Mouse (Mus musculus) heart, embryonic 13.5 days (tissue): ENCODE results near the gene Myzap. TPM values are rescaled to one million over a fixed set of nuclear protein-coding genes. Genes with fewer than 3 reads are reported as not detected.

Source experiments
- ATAC-seq: fragments of 200-750 bp; cut with Nextera tagmentation; 2 replicates; pipeline ENCODE4 v1.8.0; 2017; ENCODE audit warnings: moderate TSS enrichment; ENCODE audit not compliant: insufficient number of reproducible peaks, low FRiP score, low TSS enrichment; ENCODE audit errors: extremely low read depth
- H3K27ac ChIP-seq: fragments of 300-500 bp; sonication (generic); replicated peaks from 2 replicates; pipeline ENCODE4 v1.5.1; 2015; ENCODE audit warnings: moderate library complexity, mild to moderate bottlenecking, inconsistent platforms
- H3K27me3 ChIP-seq: fragments of 300-500 bp; sonication (generic); replicated peaks from 2 replicates; pipeline ENCODE4 v1.6.1; 2015; ENCODE audit warnings: mild to moderate bottlenecking, inconsistent platforms
- H3K36me3 ChIP-seq: fragments of 300-500 bp; sonication (generic); 2 replicates; pipeline ENCODE4 v1.6.1; 2015; ENCODE audit warnings: mild to moderate bottlenecking, inconsistent platforms
- H3K4me1 ChIP-seq: fragments of 300-500 bp; sonication (generic); 2 replicates; pipeline ENCODE4 v1.6.1; 2015; ENCODE audit warnings: inconsistent platforms
- H3K4me2 ChIP-seq: fragments of 300-500 bp; sonication (generic); 2 replicates; pipeline ENCODE4 v1.6.1; 2015; ENCODE audit warnings: inconsistent platforms, mild to moderate bottlenecking, moderate library complexity
- H3K4me3 ChIP-seq: fragments of 300-500 bp; sonication (generic); 2 replicates; pipeline ENCODE4 v1.5.1; 2015; ENCODE audit warnings: moderate library complexity, mild to moderate bottlenecking, inconsistent platforms
- H3K9ac ChIP-seq: fragments of 300-500 bp; sonication (generic); 2 replicates; pipeline ENCODE4 v1.6.1; 2015; ENCODE audit warnings: inconsistent platforms, mild to moderate bottlenecking, moderate library complexity
- H3K9me3 ChIP-seq: fragments of 300-500 bp; sonication (generic); 2 replicates; pipeline ENCODE4 v1.6.1; 2016; ENCODE audit warnings: inconsistent platforms
- WGBS: fragments of 180-500 bp; shearing (Covaris S2); methylation state at CpG from one replicate; pipeline ENCODE4 v1.1.7; 2015; ENCODE audit warnings: mixed read lengths; 5-methylcytosine and 5-hydroxymethylcytosine counted together
- polyA plus RNA-seq: library from polyadenylated mRNA; unstranded; fragments of >200 nt; fragmentation: Nextera tagmentation; extraction: Ambion mirVana; gene quantifications from 2 replicates; pipeline ENCODE4 v1.2.1, GENCODE M21; 2015

The Myzap gene
- polyA plus RNA-seq, 1 experiment from 2014 or later = 72.1 TPM

- Histone ChIP-seq H3K27me3 (0 out of 2 replicates have a peak, but pooled peaks cover 5% of the 10 kb centered on the region), H3K4me3 (no peak overlapping the region), H3K9me3 (no peaks in the 10 kb centered on the region), H3K9ac (no peak overlapping the region), H3K27ac (no peak overlapping the region), H3K36me3 (no peaks in the 10 kb centered on the region), H3K4me2 (no peak overlapping the region), H3K4me1 (peaks cover 37% of the 10 kb centered on the region)
- WGBS = 66% methylated on average over 7 of the region's 7 CpGs
- ATAC-seq = no peak
Observed at GRCm38 (mm10) chr9:71599861-71600260, 7.7 kb upstream of the Myzap start.

- 0 out of 2 replicates have a peak, but pooled peaks cover 5% of the 10 kb centered on the region for H3K27me3 ChIP-seq
- H3K4me1 ChIP-seq = peaks cover 42% of the 10 kb centered on the region
- no peaks in the 10 kb centered on the region for H3K9me3 ChIP-seq
- H3K36me3 ChIP-seq = no peaks in the 10 kb centered on the region
- H3K9ac ChIP-seq = no peak overlapping the region
- peak overlapping the region; percentile 5; the same call in 1 of the 2 replicates for H3K27ac ChIP-seq
- H3K4me3 ChIP-seq = no peak overlapping the region
- no peak for ATAC-seq
- 59% methylated on average over 6 of the region's 6 CpGs for WGBS
- no peak overlapping the region for H3K4me2 ChIP-seq
Observed at GRCm38 (mm10) chr9:71596888-71597287, 4.7 kb upstream of the Myzap start.

DNA sequence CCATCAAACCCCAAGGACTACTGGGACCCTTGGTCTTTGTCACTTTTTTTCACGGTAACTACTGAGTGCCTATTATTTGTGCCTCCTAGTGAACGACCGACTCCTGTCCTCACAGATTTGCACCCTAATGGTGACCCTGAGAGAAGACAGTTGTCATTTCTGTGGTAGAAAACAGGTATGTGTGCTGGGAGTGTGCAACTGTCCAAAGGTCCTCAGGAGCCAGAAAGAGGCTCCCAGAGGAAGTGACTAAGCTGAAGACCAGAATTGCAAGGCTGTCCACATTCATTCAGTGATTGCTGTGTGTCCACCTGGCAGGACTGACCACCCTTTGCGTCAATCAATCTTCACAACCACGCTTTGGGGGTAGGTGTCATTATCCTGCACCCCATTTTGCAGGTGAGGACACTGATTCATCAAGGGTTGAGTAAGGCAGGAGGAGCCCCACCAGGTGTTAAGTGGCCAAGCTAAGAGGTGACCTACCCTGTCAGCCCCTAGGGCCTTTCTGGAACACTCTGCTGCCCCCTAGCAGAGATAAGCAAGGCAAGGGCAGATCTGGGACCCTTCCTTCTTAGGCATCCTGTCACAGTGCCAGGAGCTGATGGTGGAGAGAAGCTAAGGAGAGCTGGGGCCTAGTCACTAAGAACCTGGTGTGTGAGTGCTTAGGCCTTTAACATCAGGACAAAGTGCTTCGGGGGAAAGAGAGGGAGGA is 571 bp upstream of the Myzap start:
- no peak for ATAC-seq
- H3K27me3 ChIP-seq = no peaks in the 10 kb centered on the region
- H3K4me1 ChIP-seq = peaks cover 74% of the 10 kb centered on the region
- peaks cover 8% of the 10 kb centered on the region for H3K36me3 ChIP-seq
- peak overlapping the region; percentile 81 for H3K4me3 ChIP-seq
- H3K9me3 ChIP-seq = no peaks in the 10 kb centered on the region
- peak overlapping the region; percentile 89 for H3K4me2 ChIP-seq
- H3K9ac ChIP-seq = peak overlapping the region; percentile 92
- 27% methylated on average over 6 of the region's 6 CpGs for WGBS
- H3K27ac ChIP-seq = peak overlapping the region; percentile 90

GRCm38 (mm10) chr9:71591106-71591505 is 1.1 kb downstream of the Myzap start:
- Histone ChIP-seq H3K9ac (peak overlapping the region; percentile 92), H3K27me3 (no peaks in the 10 kb centered on the region), H3K27ac (peak overlapping the region; percentile 90), H3K4me2 (peak overlapping the region; percentile 89), H3K4me1 (peaks cover 74% of the 10 kb centered on the region), H3K4me3 (peak overlapping the region; percentile 81), H3K36me3 (peaks cover 18% of the 10 kb centered on the region), H3K9me3 (no peaks in the 10 kb centered on the region)
- 15% methylated on average over 5 of the region's 5 CpGs for WGBS
- ATAC-seq = no peak

DNA sequence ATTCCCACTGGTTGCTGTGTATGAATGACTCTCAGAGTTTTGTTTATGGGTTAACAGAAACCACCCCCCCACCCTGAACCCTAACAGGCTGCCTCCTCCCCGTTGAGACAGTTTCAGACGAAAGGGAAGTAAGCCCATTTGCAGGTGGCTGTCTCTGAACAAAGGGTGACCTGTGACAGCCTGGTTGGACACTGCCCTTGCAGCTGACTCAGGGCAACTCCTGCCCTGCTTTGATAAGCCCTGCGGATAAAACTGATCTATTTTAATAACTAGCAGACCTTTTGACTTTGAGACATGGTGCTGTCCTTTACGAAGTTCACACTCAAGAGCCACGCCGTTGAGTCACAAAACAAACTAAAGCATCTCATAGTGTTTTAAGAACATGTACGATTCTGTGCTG is 2.4 kb downstream of the Myzap start:
- H3K27me3 ChIP-seq = no peaks in the 10 kb centered on the region
- peak overlapping the region; percentile 90 for H3K27ac ChIP-seq
- H3K9me3 ChIP-seq = peaks cover 7% of the 10 kb centered on the region; the same call in 1 of the 2 replicates
- peak overlapping the region; percentile 89 for H3K4me2 ChIP-seq
- peaks cover 74% of the 10 kb centered on the region for H3K4me1 ChIP-seq
- peaks cover 31% of the 10 kb centered on the region for H3K36me3 ChIP-seq
- H3K9ac ChIP-seq = peak overlapping the region; percentile 92
- peak overlapping the region; percentile 81 for H3K4me3 ChIP-seq
- WGBS = 24% methylated on average over 7 of the region's 7 CpGs
- ATAC-seq = no peak

DNA sequence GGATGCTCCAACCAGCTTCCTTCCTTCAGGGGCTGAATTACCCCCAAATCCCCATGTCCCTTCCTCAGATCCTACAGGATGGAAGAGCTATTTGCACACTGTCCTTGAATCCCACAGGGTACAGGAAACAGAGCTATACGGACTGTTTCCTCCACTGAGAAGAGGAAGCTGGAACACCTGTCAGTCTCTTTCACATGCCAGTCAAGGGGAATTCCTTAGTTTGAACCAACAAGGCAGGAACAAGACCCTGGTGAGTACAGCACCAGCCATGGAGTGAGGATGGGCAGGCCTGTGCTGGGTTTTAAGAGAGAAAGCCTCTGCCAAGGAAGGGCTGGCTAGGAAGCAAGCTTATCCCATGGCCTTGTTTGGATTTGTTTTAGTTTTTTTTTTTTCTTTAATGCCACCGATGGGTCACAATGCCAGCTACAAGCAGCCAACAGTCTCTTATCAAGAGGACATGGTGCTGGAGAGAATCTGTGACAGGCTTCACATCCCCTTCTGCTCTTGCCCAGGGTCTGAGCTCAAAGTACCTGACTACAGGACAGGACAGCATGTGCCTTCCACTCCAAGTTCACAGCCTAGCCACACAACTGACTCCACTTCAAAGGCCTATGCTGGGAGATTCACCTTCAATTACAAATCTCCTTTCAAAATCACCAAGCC is 3.1 kb downstream of the Myzap start:
- H3K27me3 ChIP-seq = no peaks in the 10 kb centered on the region
- 18% methylated on average over 2 of the region's 2 CpGs for WGBS
- peak overlapping the region; percentile 92 for H3K9ac ChIP-seq
- H3K4me3 ChIP-seq = peak overlapping the region; percentile 81
- peaks cover 70% of the 10 kb centered on the region for H3K4me1 ChIP-seq
- peaks cover 7% of the 10 kb centered on the region; the same call in 1 of the 2 replicates for H3K9me3 ChIP-seq
- H3K36me3 ChIP-seq = peaks cover 38% of the 10 kb centered on the region
- peak overlapping the region; percentile 89 for H3K4me2 ChIP-seq
- peak overlapping the region; percentile 90 for H3K27ac ChIP-seq
- ATAC-seq = no peak

DNA sequence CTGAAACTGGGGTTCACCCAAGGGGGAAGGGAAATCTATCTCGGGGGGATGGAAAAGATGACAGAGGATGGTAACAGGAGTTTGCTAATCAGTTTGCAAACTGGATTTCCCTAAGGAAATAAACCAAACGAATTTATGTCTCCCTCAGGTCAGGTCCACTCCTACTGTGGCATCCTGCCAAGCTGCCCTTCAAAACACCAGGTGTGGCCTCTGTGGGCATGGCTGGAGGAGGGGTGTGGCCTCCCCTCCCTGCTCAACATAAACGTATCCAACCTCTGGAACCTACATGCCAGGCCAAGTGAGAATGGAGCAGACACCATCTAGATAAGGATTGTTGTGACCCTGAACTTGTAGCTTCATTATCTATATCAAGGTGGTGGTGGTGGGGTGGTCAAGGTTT is 5.8 kb downstream of the Myzap start:
- peaks cover 7% of the 10 kb centered on the region; the same call in 1 of the 2 replicates for H3K9me3 ChIP-seq
- H3K4me1 ChIP-seq = peaks cover 61% of the 10 kb centered on the region
- 0 out of 2 replicates have a peak overlapping the region, but pooled peaks have one; percentile 25 for H3K27ac ChIP-seq
- H3K4me2 ChIP-seq = no peak overlapping the region
- H3K9ac ChIP-seq = no peak overlapping the region
- H3K27me3 ChIP-seq = no peaks in the 10 kb centered on the region
- 48% methylated on average over 3 of the region's 3 CpGs for WGBS
- ATAC-seq = no peak
- no peak overlapping the region for H3K4me3 ChIP-seq
- peaks cover 42% of the 10 kb centered on the region for H3K36me3 ChIP-seq

- peaks cover 7% of the 10 kb centered on the region; the same call in 1 of the 2 replicates for H3K9me3 ChIP-seq
- no peak overlapping the region for H3K4me3 ChIP-seq
- no peak overlapping the region for H3K27ac ChIP-seq
- ATAC-seq = no peak
- peaks cover 56% of the 10 kb centered on the region for H3K36me3 ChIP-seq
- no peak overlapping the region for H3K4me2 ChIP-seq
- H3K4me1 ChIP-seq = peaks cover 25% of the 10 kb centered on the region
- H3K9ac ChIP-seq = peak overlapping the region; percentile 3; the same call in 1 of the 2 replicates
- no peaks in the 10 kb centered on the region for H3K27me3 ChIP-seq
- WGBS = 55% methylated on average over 1 of the region's 1 CpGs
Observed at GRCm38 (mm10) chr9:71582771-71583170, 9.4 kb downstream of the Myzap start.

DNA sequence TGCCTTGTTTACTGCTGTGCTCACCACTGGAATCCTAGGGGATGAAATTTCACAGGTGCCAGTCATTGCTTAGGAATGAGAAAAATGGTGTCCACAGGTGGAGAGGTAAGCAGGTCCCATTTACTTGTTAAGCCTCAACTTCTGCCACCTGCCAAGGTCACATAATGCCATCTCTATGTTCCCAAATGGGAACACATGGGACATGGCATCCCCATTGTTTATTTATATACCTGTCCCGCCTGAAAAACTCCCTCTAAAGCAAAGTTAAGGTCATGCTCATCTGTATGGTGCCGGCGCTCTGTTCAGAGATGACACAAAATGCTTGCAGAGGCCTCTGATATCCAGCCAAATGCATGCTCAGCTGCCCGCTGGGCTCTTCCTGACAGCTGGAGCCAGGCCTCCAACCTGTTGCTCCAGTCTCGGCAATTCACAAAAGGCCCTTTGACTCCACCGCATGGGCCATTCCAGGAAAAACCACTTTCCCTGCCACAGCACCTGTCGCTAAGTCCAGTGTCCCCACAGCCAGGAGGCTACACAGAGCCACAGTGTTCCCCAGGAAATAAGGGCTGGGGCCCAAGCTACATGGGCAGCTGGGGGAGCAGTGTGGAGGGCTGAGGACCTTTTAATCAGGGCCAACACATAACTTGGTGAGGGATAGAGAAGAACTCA is 13.1 kb downstream of the Myzap start:
- H3K9ac ChIP-seq = no peak overlapping the region
- no peaks in the 10 kb centered on the region for H3K27me3 ChIP-seq
- H3K4me3 ChIP-seq = no peak overlapping the region
- ATAC-seq = no peak
- WGBS = 69% methylated on average over 7 of the region's 7 CpGs
- no peak overlapping the region for H3K4me2 ChIP-seq
- H3K36me3 ChIP-seq = peaks cover 51% of the 10 kb centered on the region
- H3K9me3 ChIP-seq = no peaks in the 10 kb centered on the region; the same call in 1 of the 2 replicates
- peaks cover 14% of the 10 kb centered on the region for H3K4me1 ChIP-seq
- no peak overlapping the region for H3K27ac ChIP-seq

DNA sequence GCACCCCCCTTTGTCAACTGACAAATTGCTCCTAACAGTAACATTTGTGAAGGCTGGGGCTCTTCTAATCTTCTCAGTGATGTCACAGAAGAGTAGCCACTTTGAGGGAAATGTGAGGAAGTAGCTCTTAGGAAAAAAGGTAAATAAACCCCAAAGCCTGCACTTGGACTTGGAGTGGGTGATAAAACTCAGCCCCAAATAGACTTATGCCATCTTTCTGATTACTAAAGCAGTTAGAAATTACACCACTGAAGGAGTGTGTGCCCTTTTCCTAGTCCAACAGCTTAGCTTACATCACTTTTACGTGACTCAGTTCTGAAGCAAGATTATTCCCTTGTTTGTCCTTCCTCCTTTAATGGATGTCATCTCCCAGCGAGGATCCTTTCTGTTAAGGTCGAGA is 17.7 kb downstream of the Myzap start:
- no peaks in the 10 kb centered on the region for H3K27me3 ChIP-seq
- H3K4me1 ChIP-seq = peaks cover 14% of the 10 kb centered on the region; the same call in 1 of the 2 replicates
- WGBS = 78% methylated on average over 3 of the region's 3 CpGs
- no peak overlapping the region for H3K27ac ChIP-seq
- no peak overlapping the region for H3K4me2 ChIP-seq
- no peaks in the 10 kb centered on the region; the same call in 1 of the 2 replicates for H3K9me3 ChIP-seq
- ATAC-seq = no peak
- no peak overlapping the region for H3K4me3 ChIP-seq
- no peak overlapping the region for H3K9ac ChIP-seq
- peaks cover 51% of the 10 kb centered on the region for H3K36me3 ChIP-seq

GRCm38 (mm10) chr9:71573771-71574340 is 18.3 kb downstream of the Myzap start:
- WGBS = 60% methylated on average over 6 of the region's 6 CpGs
- H3K27me3 ChIP-seq = no peaks in the 10 kb centered on the region
- no peak overlapping the region for H3K27ac ChIP-seq
- no peaks in the 10 kb centered on the region; the same call in 1 of the 2 replicates for H3K9me3 ChIP-seq
- peaks cover 46% of the 10 kb centered on the region for H3K36me3 ChIP-seq
- H3K4me2 ChIP-seq = no peak overlapping the region
- peaks cover 18% of the 10 kb centered on the region; the same call in 1 of the 2 replicates for H3K4me1 ChIP-seq
- H3K4me3 ChIP-seq = no peak overlapping the region
- no peak overlapping the region for H3K9ac ChIP-seq
- ATAC-seq = no peak
